Mouse (Mus musculus) thymus, postnatal 25 days (tissue): Measurements from ENCODE around the gene Map7d2.
"Not testable (repeated sequence)": the region's sequence is repeated elsewhere in the genome, so short reads cannot be mapped to it uniquely, and the experiment has no call there.

Experiments
- DNase-seq: peaks from one replicate; pipeline ENCODE4 v3.0.0; 2022

The Map7d2 gene

GRCm38 (mm10) chrX:159414130-159414828, at the start of gene Map7d2:
Map7d2 (plus strand) TSS chrX:159414572.
- peak; percentile 1 for DNase-seq

- peak; percentile 81 for DNase-seq
Measured at GRCm38 (mm10) chrX:159371831-159372752, 42.3 kb upstream of the Map7d2 start, which contains the start of gene Eif1ax. Eif1ax (plus strand) TSS chrX:159372178.

GRCm38 (mm10) chrX:159372753-159373144, 41.6 kb upstream of the Map7d2 start:
- DNase-seq: no peak

GRCm38 (mm10) chrX:159387105-159387504, 27.3 kb upstream of the Map7d2 start:
- DNase-seq: no peak

- no peak for DNase-seq
Measured at GRCm38 (mm10) chrX:159388953-159389352, 25.4 kb upstream of the Map7d2 start.

GRCm38 (mm10) chrX:159390347-159390962, 23.9 kb upstream of the Map7d2 start:
- no peak for DNase-seq

- DNase-seq: no peak
Measured at GRCm38 (mm10) chrX:159391239-159391638, 23.1 kb upstream of the Map7d2 start.

GRCm38 (mm10) chrX:159409253-159409652, 5.1 kb upstream of the Map7d2 start:
- DNase-seq: peak; percentile 39

GRCm38 (mm10) chrX:159414829-159415673, 679 bp downstream of the Map7d2 start:
- DNase-seq: peak; percentile 1

GRCm38 (mm10) chrX:159430507-159430906, 16.1 kb downstream of the Map7d2 start:
- not testable (repeated sequence) for DNase-seq

GRCm38 (mm10) chrX:159442128-159442527, 27.8 kb downstream of the Map7d2 start:
- DNase-seq: peak; percentile 8

GRCm38 (mm10) chrX:159447133-159447532, 32.8 kb downstream of the Map7d2 start:
- DNase-seq: no peak

- no peak for DNase-seq
Measured at GRCm38 (mm10) chrX:159459006-159459654, 44.8 kb downstream of the Map7d2 start.

GRCm38 (mm10) chrX:159474799-159475198, 60.4 kb downstream of the Map7d2 start:
- DNase-seq: no peak

- not testable (repeated sequence) for DNase-seq
Measured at GRCm38 (mm10) chrX:159478243-159478940, 64.0 kb downstream of the Map7d2 start.

- DNase-seq: no peak
Measured at GRCm38 (mm10) chrX:159484247-159484646, 69.9 kb downstream of the Map7d2 start.

GRCm38 (mm10) chrX:159503181-159503580, 88.8 kb downstream of the Map7d2 start:
- no peak for DNase-seq

- DNase-seq: no peak
Measured at GRCm38 (mm10) chrX:159508331-159509036, 94.1 kb downstream of the Map7d2 start.

GRCm38 (mm10) chrX:159509042-159509441, 94.7 kb downstream of the Map7d2 start:
- no peak for DNase-seq
